Mouse (Mus musculus) frontal cortex, adult (tissue): ENCODE measurements around the gene Mon1a.

Experiments used
- ATAC-seq: cut with Nextera tagmentation; 2 replicates; pipeline ENCODE4 v1.9.2; 2017; ENCODE audit warnings: mild to moderate bottlenecking, moderate library complexity, mixed read lengths; ENCODE audit not compliant: low TSS enrichment

Mon1a gene

GRCm38 (mm10) chr9:107908410-107909158 is 20.6 kb downstream of the Mon1a start:
- ATAC-seq: no peak

- no peak for ATAC-seq
These were observed 22.2 kb downstream of the Mon1a start for GRCm38 (mm10) chr9:107910025-107910769.

- no peak for ATAC-seq
These were observed 26.9 kb downstream of the Mon1a start for GRCm38 (mm10) chr9:107914764-107915420.

GRCm38 (mm10) chr9:107917895-107918608 is 30.1 kb downstream of the Mon1a start:
- 0 out of 2 replicates have a peak, but pooled peaks have one; percentile 45 for ATAC-seq

GRCm38 (mm10) chr9:107918884-107919283 is 30.9 kb downstream of the Mon1a start:
- peak; percentile 64; the same call in 1 of the 2 replicates for ATAC-seq

GRCm38 (mm10) chr9:107919441-107919840 is 31.5 kb downstream of the Mon1a start:
- no peak for ATAC-seq

GRCm38 (mm10) chr9:107923021-107923420 is 35.1 kb downstream of the Mon1a start:
- no peak for ATAC-seq

GRCm38 (mm10) chr9:107923956-107924355 is 36.0 kb downstream of the Mon1a start:
- ATAC-seq: 0 out of 2 replicates have a peak, but pooled peaks have one; percentile 17

GRCm38 (mm10) chr9:107925251-107925650 is 37.3 kb downstream of the Mon1a start:
- no peak for ATAC-seq

- ATAC-seq: peak; percentile 52
These were observed 39.0 kb downstream of the Mon1a start for GRCm38 (mm10) chr9:107926920-107927420.

- no peak for ATAC-seq
These were observed 39.8 kb downstream of the Mon1a start for GRCm38 (mm10) chr9:107927749-107928148.

- ATAC-seq: no peak
These were observed 40.2 kb downstream of the Mon1a start, which contains the start of gene Actl11 for GRCm38 (mm10) chr9:107928169-107928568. Gene Actl11, plus strand, starts transcription at chr9:107928469.

- ATAC-seq: no peak
These were observed 44.3 kb downstream of the Mon1a start for GRCm38 (mm10) chr9:107932221-107932620.

GRCm38 (mm10) chr9:107934146-107934545 is 46.2 kb downstream of the Mon1a start:
- ATAC-seq: no peak; the same call in 1 of the 2 replicates

GRCm38 (mm10) chr9:107935374-107935773 is 47.4 kb downstream of the Mon1a start, which contains the start of gene Camkv:
Gene Camkv, plus strand, starts transcription at chr9:107935674.
- peak; percentile 17; the same call in 1 of the 2 replicates for ATAC-seq

GRCm38 (mm10) chr9:107935790-107936214 is 47.9 kb downstream of the Mon1a start:
- peak; percentile 42 for ATAC-seq

- ATAC-seq: peak; percentile 17; the same call in 1 of the 2 replicates
These were observed 48.4 kb downstream of the Mon1a start for GRCm38 (mm10) chr9:107936215-107936822.

GRCm38 (mm10) chr9:107936831-107937230 is 48.9 kb downstream of the Mon1a start:
- ATAC-seq: no peak

GRCm38 (mm10) chr9:107947241-107948194 is 59.6 kb downstream of the Mon1a start:
- ATAC-seq: no peak
